ENCODE assay signal across 16 mouse cellular contexts in genomic region chr16:87387444-87387977, GRCm38 (mm10). TPM values are rescaled to one million over a fixed set of nuclear protein-coding genes. Genes with fewer than 3 reads are reported as not detected.
A peak's percentile ranks its signal among the peaks of the same experiment; 100 is the strongest.
DNase-seq lines count a peak whose midpoint lies in the region; ATAC-seq lines count a peak whose summit lies in the region.
"Had no signal": no experiment of that assay in that cellular context is flagged by ENCODE, and none has a peak within 500 bp of the region (broad histone marks: within the 10 kb centered on the region; RNA-seq: fewer than 3 reads in every experiment).

No protein-coding gene starts in this region.

- DNase-seq in 3134 (ENCODE audit: extremely low read depth, insufficient read length, low spot score) (peak; percentile 45), 416B (ENCODE audit: low read depth) (peak; percentile 82)
- peak; percentile 12 for DNase-seq in adrenal gland, postnatal 10 days
- peak; percentile 37 for DNase-seq in fibroblast of lung, adult 2 months (ENCODE audit: low read depth)
- no peak for DNase-seq in layer of hippocampus, postnatal 10 days (ENCODE audit: low spot score in 2 of 2)
- no peak for DNase-seq in kidney, postnatal 14 days
- DNase-seq: cerebellum, adult 18-20 months; cerebellum, postnatal 25 days; gastrocnemius, postnatal 14 days; kidney, adult 18-20 months; kidney, postnatal 10 days; lung, postnatal 14 days; midbrain, embryonic 14.5 days; right cerebral cortex, postnatal 25 days; thymus, adult 2 months had no signal

- no peak for ATAC-seq in erythroblast, adult 5-6 weeks (replicated peaks; ENCODE audit: low FRiP score, poor library complexity, severe bottlenecking)

RNA-seq across cellular contexts. Expression of gene N6amt1, which starts 33.5 kb away (rescaled TPM):
- total RNA-seq in adrenal gland, postnatal 10 days (2021): 10 to 100 TPM; 21.2 to 24.5 TPM
- total RNA-seq in erythroblast, adult 5-6 weeks (2015; ENCODE audit: low replicate concordance): 3.3 and 6.9 TPM in 2 replicates
- 0.43 and 3.6 TPM in 2 replicates for total RNA-seq in erythroblast, adult 5-6 weeks (2017; ENCODE audit: low replicate concordance)
- 10 to 100 TPM; 16.7 to 17.0 TPM for total RNA-seq in layer of hippocampus, postnatal 10 days (2021)

RNA-seq across cellular contexts. Expression of gene Ltn1, which starts 44.9 kb away (rescaled TPM):
- total RNA-seq in adrenal gland, postnatal 10 days (2021): 10 to 100 TPM; 32.0 to 36.0 TPM
- 4.2 and 7.1 TPM in 2 replicates for total RNA-seq in erythroblast, adult 5-6 weeks (2015; ENCODE audit: low replicate concordance)
- total RNA-seq in erythroblast, adult 5-6 weeks (2017; ENCODE audit: low replicate concordance): 8.2 and 8.5 TPM in 2 replicates
- total RNA-seq in layer of hippocampus, postnatal 10 days (2021): 10 to 100 TPM; 44.8 to 45.8 TPM

RNA-seq across cellular contexts. Expression of gene Rwdd2b, which starts 52.9 kb away (rescaled TPM):
- 1 to 10 TPM; 7.6 to 8.1 TPM for total RNA-seq in adrenal gland, postnatal 10 days (2021)
- 0.38 and 3.3 TPM in 2 replicates for total RNA-seq in erythroblast, adult 5-6 weeks (2015; ENCODE audit: low replicate concordance)
- 1.7 and 3.0 TPM in 2 replicates for total RNA-seq in erythroblast, adult 5-6 weeks (2017; ENCODE audit: low replicate concordance)
- total RNA-seq in layer of hippocampus, postnatal 10 days (2021): 10 to 100 TPM; 10.3 to 10.5 TPM

Comparison
In these comparisons a context has a peak if more than half of its experiments do, and no peak if none do; other contexts are left out.
1. DNase-seq: peak in 3134 (single experiment), 416B (single experiment), adrenal gland, postnatal 10 days (single experiment) and fibroblast of lung, adult 2 months (single experiment); none in layer of hippocampus, postnatal 10 days (0 of 2) and kidney, postnatal 14 days (single experiment).